Mouse (Mus musculus): Measurements from ENCODE around the gene Wee1. TPM values are rescaled to one million over a fixed set of nuclear protein-coding genes. Genes with fewer than 3 reads are reported as not detected.

The Wee1 gene
- polyA plus RNA-seq (2015; fragmentation: Nextera tagmentation; extraction: Ambion mirVana), result 4.5 and 5.3 TPM in 2 replicates

DNA sequence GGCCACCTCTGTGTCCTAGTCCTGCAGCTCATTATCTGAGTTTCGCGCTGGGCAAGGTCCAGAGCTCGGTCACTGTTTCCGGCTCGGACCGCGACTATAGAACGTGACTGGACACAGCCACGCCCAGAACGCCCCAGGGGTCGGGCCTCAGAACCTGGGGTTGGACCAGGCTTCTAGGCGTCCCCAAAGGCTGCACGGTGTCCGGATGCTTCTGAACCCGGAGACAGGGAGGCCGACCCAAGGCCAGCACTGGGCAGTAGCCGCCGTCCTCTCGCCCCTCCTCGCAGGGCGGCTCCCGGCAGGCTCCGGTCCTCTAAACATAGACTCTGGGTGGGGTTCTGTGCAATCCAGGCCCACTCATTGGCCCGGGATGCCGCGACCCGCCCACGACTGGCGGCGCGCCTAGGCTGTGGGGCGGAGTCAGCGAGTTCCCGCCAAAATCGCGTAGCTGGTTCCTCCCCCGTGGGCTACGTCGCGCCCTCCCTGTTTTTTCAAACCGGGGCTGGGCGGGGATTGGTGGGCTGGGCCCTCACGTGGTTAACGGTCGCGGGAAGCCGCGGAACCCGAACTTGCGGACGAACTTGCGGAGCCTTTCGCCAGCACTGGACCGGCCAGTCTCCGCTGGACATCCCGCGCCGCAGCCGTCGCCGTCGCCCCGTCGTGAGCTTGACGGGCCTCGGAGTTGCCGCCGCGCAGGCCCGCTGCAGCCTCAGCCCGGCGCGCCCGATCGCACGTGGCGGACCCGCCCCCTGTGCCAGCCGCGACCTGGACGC lies at the start of gene Wee1:
Gene Wee1 (plus strand): TSS at position 531 of the 773 bp plus-strand sequence.
- peak; percentile 95 for ATAC-seq
- H3K4me3 ChIP-seq (ENCODE audit: low read depth, low read length), result peak within 1 kb of the TSS; percentile 95
- H3K9ac ChIP-seq (replicated peaks), result peak within 1 kb of the TSS; percentile 88
- WGBS (ENCODE audit: insufficient replicate concordance), result under 1% methylated on average over 72 of the region's 81 CpGs
- peaks cover 4% of the 10 kb centered on the region for H3K36me3 ChIP-seq (replicated peaks; ENCODE audit: insufficient read depth, low read length)
- peaks cover 14% of the 10 kb centered on the region for H3K4me1 ChIP-seq (ENCODE audit: insufficient read depth)
- H3K9me3 ChIP-seq (ENCODE audit: low read length), result no peaks in the 10 kb centered on the region
- TF ChIP-seq CTCF (IDR thresholded peaks at IDR 0.05; ENCODE audit: low read depth) (no peak), EP300 (IDR thresholded peaks at IDR 0.05; ENCODE audit: low read depth) (no peak; the same call in none of the 2 replicates)
- peak within 1 kb of the TSS; percentile 91 for H3K27ac ChIP-seq (ENCODE audit: low read depth)
- peak within 1 kb of the TSS; percentile 92 for H3K4me2 ChIP-seq (ENCODE audit: low read depth, low read length)
- H3K27me3 ChIP-seq (ENCODE audit: insufficient read depth, low read length), result no peaks in the 10 kb centered on the region
- peak; percentile 99 for DNase-seq

DNA sequence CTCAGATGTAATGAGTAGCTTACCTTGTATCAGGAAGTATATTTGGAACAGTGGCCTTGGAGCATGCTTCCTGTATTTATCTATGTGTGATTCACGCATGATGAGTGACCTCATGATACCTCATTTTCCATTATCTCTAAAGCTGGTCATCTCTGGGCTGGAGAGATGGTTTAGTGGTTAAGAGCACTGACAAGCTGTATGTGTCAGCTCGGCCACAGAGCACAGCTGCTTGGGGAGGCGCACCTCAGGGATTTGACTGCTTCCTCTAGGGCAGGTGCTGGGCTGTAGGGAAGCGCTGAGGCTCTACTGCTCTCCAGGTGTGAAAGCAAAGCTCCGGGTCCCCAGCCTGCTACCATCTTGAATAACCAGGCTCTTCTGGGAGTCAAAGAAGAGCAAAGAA lies 43.7 kb upstream of the Wee1 start:
- Histone ChIP-seq H3K9ac (replicated peaks) (no peak overlapping the region), H3K4me1 (ENCODE audit: insufficient read depth) (no peaks in the 10 kb centered on the region), H3K27me3 (ENCODE audit: insufficient read depth, low read length) (no peaks in the 10 kb centered on the region), H3K4me2 (ENCODE audit: low read depth, low read length) (no peak overlapping the region), H3K36me3 (replicated peaks; ENCODE audit: insufficient read depth, low read length) (peaks cover 84% of the 10 kb centered on the region), H3K9me3 (ENCODE audit: low read length) (no peaks in the 10 kb centered on the region), H3K27ac (ENCODE audit: low read depth) (no peak overlapping the region), H3K4me3 (ENCODE audit: low read depth, low read length) (no peak overlapping the region)
- ATAC-seq (no peak), DNase-seq (no peak)
- WGBS (ENCODE audit: insufficient replicate concordance), result 82% methylated on average over 5 of the region's 5 CpGs
- TF ChIP-seq EP300 (IDR thresholded peaks at IDR 0.05; ENCODE audit: low read depth) (no peak), CTCF (IDR thresholded peaks at IDR 0.05; ENCODE audit: low read depth) (no peak)

DNA sequence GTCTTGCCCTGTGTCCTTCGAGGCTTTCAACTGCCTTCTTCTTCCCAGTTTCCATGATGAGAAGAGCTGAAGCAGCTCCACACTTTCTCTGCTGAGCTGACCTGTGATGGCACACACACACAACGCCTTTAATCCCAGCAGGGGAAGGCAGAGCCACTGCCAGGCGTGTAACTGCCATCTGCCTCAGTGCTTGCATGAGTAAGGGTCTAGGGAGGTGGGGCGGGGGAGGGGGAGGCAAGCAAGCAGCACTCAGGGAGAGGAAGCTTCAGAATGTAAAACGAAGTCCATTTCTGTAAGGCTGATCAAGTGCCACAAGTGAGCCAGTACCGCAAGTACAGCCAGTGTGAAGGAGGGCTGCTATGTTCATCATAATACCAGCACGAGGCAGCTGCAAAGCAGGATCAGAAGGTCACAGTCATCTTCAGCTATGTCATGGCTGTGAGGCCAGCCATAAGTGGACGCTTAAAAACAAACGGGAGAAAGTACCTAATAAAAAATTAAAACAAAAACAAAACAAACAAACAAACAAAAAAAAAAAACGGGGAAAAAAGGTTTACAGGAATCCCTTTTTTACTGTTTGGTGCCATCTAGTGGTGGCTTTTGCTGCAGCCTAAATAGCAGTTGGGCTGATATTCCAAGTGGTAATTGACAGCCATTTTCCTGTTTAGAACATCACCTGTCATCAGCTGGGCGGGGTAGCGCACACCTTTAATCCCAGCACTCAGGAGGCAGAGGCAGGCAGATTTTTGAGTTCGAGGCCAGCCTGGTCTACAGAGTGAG lies 38.3 kb upstream of the Wee1 start:
- Histone ChIP-seq H3K27ac (ENCODE audit: low read depth) (no peak overlapping the region), H3K36me3 (replicated peaks; ENCODE audit: insufficient read depth, low read length) (peaks cover 80% of the 10 kb centered on the region), H3K9me3 (ENCODE audit: low read length) (peaks cover 3% of the 10 kb centered on the region; the same call in 1 of the 2 replicates), H3K4me3 (ENCODE audit: low read depth, low read length) (no peak overlapping the region), H3K4me2 (ENCODE audit: low read depth, low read length) (no peak overlapping the region), H3K4me1 (ENCODE audit: insufficient read depth) (no peaks in the 10 kb centered on the region), H3K9ac (replicated peaks) (no peak overlapping the region), H3K27me3 (ENCODE audit: insufficient read depth, low read length) (no peaks in the 10 kb centered on the region)
- 68% methylated on average over 13 of the region's 13 CpGs for WGBS (ENCODE audit: insufficient replicate concordance)
- DNase-seq (peak; percentile 57), ATAC-seq (no peak)
- TF ChIP-seq EP300 (IDR thresholded peaks at IDR 0.05; ENCODE audit: low read depth), result no peak
- TF ChIP-seq CTCF (IDR thresholded peaks at IDR 0.05; ENCODE audit: low read depth), result peak; percentile 80

GRCm38 (mm10) chr7:110085217-110085616 lies 36.6 kb upstream of the Wee1 start:
- Histone ChIP-seq H3K4me1 (ENCODE audit: insufficient read depth) (no peaks in the 10 kb centered on the region), H3K27me3 (ENCODE audit: insufficient read depth, low read length) (no peaks in the 10 kb centered on the region), H3K4me3 (ENCODE audit: low read depth, low read length) (no peak overlapping the region), H3K9ac (replicated peaks) (no peak overlapping the region), H3K27ac (ENCODE audit: low read depth) (no peak overlapping the region), H3K9me3 (ENCODE audit: low read length) (peaks cover 3% of the 10 kb centered on the region; the same call in 1 of the 2 replicates), H3K36me3 (replicated peaks; ENCODE audit: insufficient read depth, low read length) (peaks cover 72% of the 10 kb centered on the region), H3K4me2 (ENCODE audit: low read depth, low read length) (no peak overlapping the region)
- DNase-seq (no peak), ATAC-seq (no peak)
- TF ChIP-seq EP300 (IDR thresholded peaks at IDR 0.05; ENCODE audit: low read depth) (no peak), CTCF (IDR thresholded peaks at IDR 0.05; ENCODE audit: low read depth) (no peak)

DNA sequence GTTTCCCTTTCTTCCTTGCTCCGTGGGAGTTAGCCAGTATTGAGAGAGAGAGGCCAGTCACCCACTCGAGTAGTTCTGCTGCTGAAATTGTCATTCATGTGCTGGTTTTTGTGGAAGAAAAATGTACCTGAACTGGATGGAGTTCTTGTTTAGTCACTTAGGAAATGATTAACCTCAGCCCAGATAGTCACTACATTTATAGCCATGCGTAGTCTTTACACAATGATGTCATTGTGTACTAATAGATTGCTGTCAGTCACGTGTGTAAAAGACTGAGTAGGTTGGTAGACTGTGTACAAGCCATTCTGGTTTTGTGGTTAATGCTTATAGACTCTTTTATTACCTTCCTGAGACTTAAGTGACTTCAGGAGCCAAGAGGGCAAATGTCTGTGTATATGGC lies 33.9 kb upstream of the Wee1 start:
- peaks cover 3% of the 10 kb centered on the region; the same call in 1 of the 2 replicates for H3K9me3 ChIP-seq (ENCODE audit: low read length)
- H3K4me2 ChIP-seq (ENCODE audit: low read depth, low read length), result no peak overlapping the region
- WGBS (ENCODE audit: insufficient replicate concordance), result 64% methylated on average over 4 of the region's 4 CpGs
- H3K4me3 ChIP-seq (ENCODE audit: low read depth, low read length), result no peak overlapping the region
- peaks cover 63% of the 10 kb centered on the region for H3K36me3 ChIP-seq (replicated peaks; ENCODE audit: insufficient read depth, low read length)
- ATAC-seq (peak; percentile 97), DNase-seq (no peak)
- H3K27me3 ChIP-seq (ENCODE audit: insufficient read depth, low read length), result no peaks in the 10 kb centered on the region
- H3K27ac ChIP-seq (ENCODE audit: low read depth), result peak overlapping the region; percentile 77
- TF ChIP-seq EP300 (IDR thresholded peaks at IDR 0.05; ENCODE audit: low read depth) (no peak), CTCF (IDR thresholded peaks at IDR 0.05; ENCODE audit: low read depth) (no peak)
- no peaks in the 10 kb centered on the region for H3K4me1 ChIP-seq (ENCODE audit: insufficient read depth)
- H3K9ac ChIP-seq (replicated peaks), result no peak overlapping the region

GRCm38 (mm10) chr7:110091670-110092069 lies 30.2 kb upstream of the Wee1 start:
- TF ChIP-seq EP300 (IDR thresholded peaks at IDR 0.05; ENCODE audit: low read depth) (no peak), CTCF (IDR thresholded peaks at IDR 0.05; ENCODE audit: low read depth) (no peak)
- DNase-seq (no peak), ATAC-seq (no peak)
- H3K36me3 ChIP-seq (replicated peaks; ENCODE audit: insufficient read depth, low read length), result peaks cover 52% of the 10 kb centered on the region
- no peaks in the 10 kb centered on the region for H3K27me3 ChIP-seq (ENCODE audit: insufficient read depth, low read length)
- H3K27ac ChIP-seq (ENCODE audit: low read depth), result no peak overlapping the region
- H3K4me2 ChIP-seq (ENCODE audit: low read depth, low read length), result no peak overlapping the region
- no peaks in the 10 kb centered on the region for H3K9me3 ChIP-seq (ENCODE audit: low read length)
- no peak overlapping the region for H3K4me3 ChIP-seq (ENCODE audit: low read depth, low read length)
- WGBS (ENCODE audit: insufficient replicate concordance), result 85% methylated on average over 7 of the region's 7 CpGs
- no peaks in the 10 kb centered on the region for H3K4me1 ChIP-seq (ENCODE audit: insufficient read depth)
- no peak overlapping the region for H3K9ac ChIP-seq (replicated peaks)
